Mouse (Mus musculus): ENCODE results near the gene Limch1.

GRCm38 (mm10) chr5:66988926-66989325 lies 243.3 kb downstream of the Limch1 start:
- TF ChIP-seq CTCF (IDR thresholded peaks at IDR 0.05; ENCODE audit: borderline replicate concordance, insufficient read depth, low read length) (no peak), POLR2A (IDR thresholded peaks at IDR 0.05; ENCODE audit: low read depth, low read length) (no peak)
